Mouse (Mus musculus) spleen, adult 2 months (tissue): Measurements from ENCODE around the gene Kcnk13. TPM values are rescaled to one million over a fixed set of nuclear protein-coding genes. Genes with fewer than 3 reads are reported as not detected.

Experiments used
- DNase-seq, 2 experiments: peaks; one replicate each; pipeline versions ENCODE4 v3.0.0 to v3.0.0-alpha.2; 2012 to 2021; ENCODE audit warnings: low spot score in 2 of 2, low read depth in 1 of 2
- H3K27ac ChIP-seq: fragments of 200-500 bp; 2 replicates; pipeline ENCODE4 v1.5.1; 2012; ENCODE audit warnings: low read length, inconsistent platforms; ENCODE audit not compliant: insufficient read depth
- H3K27me3 ChIP-seq: fragments of 200-500 bp; 2 replicates; pipeline ENCODE4 v1.6.1; 2012; ENCODE audit warnings: mild to moderate bottlenecking, moderate library complexity, low read length, inconsistent platforms; ENCODE audit not compliant: control insufficient read depth, insufficient read depth
- H3K36me3 ChIP-seq: fragments of 200-500 bp; 2 replicates; pipeline ENCODE4 v1.6.1; 2012; ENCODE audit warnings: mild to moderate bottlenecking, low read length, inconsistent platforms; ENCODE audit not compliant: control insufficient read depth, insufficient read depth
- H3K4me1 ChIP-seq: fragments of 200-500 bp; 2 replicates; pipeline ENCODE4 v1.6.1; 2011; ENCODE audit warnings: inconsistent platforms; ENCODE audit not compliant: control insufficient read depth, insufficient read depth, insufficient read length
- H3K4me3 ChIP-seq: fragments of 200-500 bp; 2 replicates; pipeline ENCODE4 v1.5.1; 2011; ENCODE audit warnings: mild to moderate bottlenecking, inconsistent platforms; ENCODE audit not compliant: insufficient read depth, insufficient read length; ENCODE audit errors: extremely low read depth
- CTCF ChIP-seq: fragments of 200-500 bp; IDR thresholded peaks from 2 replicates; pipeline ENCODE4 v1.5.1; 2011; ENCODE audit warnings: mild to moderate bottlenecking, inconsistent platforms; ENCODE audit not compliant: insufficient read depth, insufficient read length, insufficient replicate concordance; ENCODE audit errors: extremely low read depth
- POLR2A ChIP-seq: fragments of 200-500 bp; IDR thresholded peaks from 2 replicates; pipeline ENCODE4 v1.6.1; 2011; ENCODE audit warnings: low read depth, low read length, inconsistent platforms
- WGBS: fragments of 180-500 bp; shearing (Covaris S2); methylation state at CpG from one replicate; pipeline ENCODE4 v1.1.7; 2018; 5-methylcytosine and 5-hydroxymethylcytosine counted together
- polyA plus RNA-seq: library from polyadenylated mRNA; depleted of rRNA; stranded (reverse); fragments of >200 nt; gene quantifications from 2 replicates; pipeline ENCODE4 v1.2.3, GENCODE M21; 2012; rRNA removed

Gene Kcnk13
- polyA plus RNA-seq, result 2.8 and 3.4 TPM in 2 replicates

GRCm38 (mm10) chr12:99964301-99965202 lies at the start of gene Kcnk13:
Gene Kcnk13 (plus strand): TSS chr12:99964499.
- peak; percentile 62 to 69 for DNase-seq
- Histone ChIP-seq H3K4me3 (peak within 1 kb of the TSS; percentile 61), H3K36me3 (no peaks in the 10 kb centered on the region), H3K27ac (peak within 1 kb of the TSS; percentile 35), H3K4me1 (peaks cover 8% of the 10 kb centered on the region), H3K27me3 (no peaks in the 10 kb centered on the region; the same call in 1 of the 2 replicates)
- TF ChIP-seq CTCF (peak; percentile 87; the same call in 1 of the 2 replicates), POLR2A (no peak)
- 4% methylated on average over 39 of the region's 39 CpGs for WGBS

- DNase-seq, result no peak
- no peaks in the 10 kb centered on the region for H3K27me3 ChIP-seq
- no peaks in the 10 kb centered on the region for H3K4me1 ChIP-seq
- 93% methylated on average over 15 of the region's 15 CpGs for WGBS
- TF ChIP-seq CTCF (no peak), POLR2A (no peak)
- no peak overlapping the region for H3K27ac ChIP-seq
- H3K4me3 ChIP-seq, result no peak overlapping the region
- peaks cover 11% of the 10 kb centered on the region for H3K36me3 ChIP-seq
Measured at GRCm38 (mm10) chr12:99917800-99918427, 46.4 kb upstream of the Kcnk13 start.

GRCm38 (mm10) chr12:99919636-99920035 lies 44.7 kb upstream of the Kcnk13 start:
- WGBS, result 87% methylated on average over 3 of the region's 3 CpGs

DNA sequence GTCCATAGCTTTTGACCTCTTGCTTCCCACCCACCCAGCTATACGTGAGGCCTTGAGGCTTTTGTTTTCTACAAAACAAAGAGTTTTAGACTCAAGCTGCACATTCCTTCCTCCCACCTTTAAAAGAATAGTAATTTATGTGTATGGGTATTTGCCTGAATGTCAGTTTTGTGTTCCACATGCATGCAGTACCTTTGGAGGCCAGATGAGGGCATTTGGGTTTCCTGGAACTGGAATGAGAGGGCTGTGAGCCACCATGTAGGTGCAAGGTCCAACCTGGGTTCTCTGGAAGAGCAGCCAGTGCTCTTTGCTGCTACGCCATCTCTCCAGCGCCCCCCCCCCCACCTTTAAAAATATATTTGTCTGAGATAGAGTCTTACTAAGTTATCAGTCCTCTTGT lies 43.3 kb upstream of the Kcnk13 start:
- TF ChIP-seq POLR2A, result no peak
- no peak for TF ChIP-seq CTCF
- Histone ChIP-seq H3K27ac (no peak overlapping the region), H3K4me1 (no peaks in the 10 kb centered on the region), H3K4me3 (no peak overlapping the region), H3K36me3 (peaks cover 8% of the 10 kb centered on the region), H3K27me3 (no peaks in the 10 kb centered on the region)
- WGBS, result 94% methylated on average over 3 of the region's 3 CpGs
- DNase-seq, result no peak

More at GRCm38 (mm10) chr12:99919636-99920035, 44.7 kb upstream of the Kcnk13 start:
- TF ChIP-seq CTCF, result no peak
- no peak for TF ChIP-seq POLR2A
- Histone ChIP-seq H3K27me3 (no peaks in the 10 kb centered on the region), H3K4me3 (no peak overlapping the region), H3K27ac (no peak overlapping the region), H3K4me1 (no peaks in the 10 kb centered on the region), H3K36me3 (peaks cover 10% of the 10 kb centered on the region)
- no peak for DNase-seq

- Histone ChIP-seq H3K4me1 (no peaks in the 10 kb centered on the region), H3K36me3 (0 out of 2 replicates have a peak, but pooled peaks cover 4% of the 10 kb centered on the region), H3K27ac (no peak overlapping the region), H3K27me3 (no peaks in the 10 kb centered on the region), H3K4me3 (no peak overlapping the region)
- no peak for DNase-seq
- TF ChIP-seq POLR2A, result no peak
- TF ChIP-seq CTCF, result no peak
- WGBS, result 87% methylated on average over 5 of the region's 5 CpGs
Measured at GRCm38 (mm10) chr12:99923131-99923606, 41.1 kb upstream of the Kcnk13 start.

- Histone ChIP-seq H3K4me3 (no peak overlapping the region), H3K36me3 (0 out of 2 replicates have a peak, but pooled peaks cover 4% of the 10 kb centered on the region), H3K27ac (no peak overlapping the region), H3K27me3 (no peaks in the 10 kb centered on the region), H3K4me1 (no peaks in the 10 kb centered on the region)
- no peak for DNase-seq
- TF ChIP-seq POLR2A, result no peak
- TF ChIP-seq CTCF, result no peak
- WGBS, result 93% methylated on average over 5 of the region's 5 CpGs
Measured at GRCm38 (mm10) chr12:99923703-99924102, 40.6 kb upstream of the Kcnk13 start.

GRCm38 (mm10) chr12:99928311-99928710 lies 36.0 kb upstream of the Kcnk13 start:
- 0 out of 2 replicates have a peak, but pooled peaks cover 2% of the 10 kb centered on the region for H3K36me3 ChIP-seq
- DNase-seq, result no peak
- H3K4me3 ChIP-seq, result no peak overlapping the region
- no peak overlapping the region for H3K27ac ChIP-seq
- 92% methylated on average over 7 of the region's 7 CpGs for WGBS
- no peaks in the 10 kb centered on the region for H3K27me3 ChIP-seq
- TF ChIP-seq CTCF, result no peak
- no peak for TF ChIP-seq POLR2A
- no peaks in the 10 kb centered on the region for H3K4me1 ChIP-seq
